Mouse (Mus musculus) regulatory T cell (primary cell): Measurements from ENCODE around the gene Fam189b.

ENCODE experiments used
- in situ Hi-C: fragments of 300-600 bp; cut with MboI, MseI; formaldehyde crosslinking; loops from one replicate; pipeline ENCODE4 v1.15.1; 2025; ENCODE audit warnings: high pct_unique_total_duplicates

Gene Fam189b

GRCm38 (mm10) chr3:89226900-89227299, 44.0 kb downstream of the Fam189b start, which contains the start of gene Mtx1:
Gene Mtx1 (minus strand): TSS chr3:89227088.
- in situ Hi-C loops: no loop called here

GRCm38 (mm10) chr3:89227307-89228179, 44.6 kb downstream of the Fam189b start:
- in situ Hi-C loops: no loop called here

GRCm38 (mm10) chr3:89228180-89228549, 45.2 kb downstream of the Fam189b start:
- in situ Hi-C loops: no loop called here

GRCm38 (mm10) chr3:89228836-89229235, 45.9 kb downstream of the Fam189b start, which contains the start of gene Muc1:
Gene Muc1 (plus strand): TSS chr3:89229057.
- in situ Hi-C loops: no loop called here

GRCm38 (mm10) chr3:89229276-89229675, 46.3 kb downstream of the Fam189b start:
- in situ Hi-C loops: no loop called here

- in situ Hi-C loops: no loop called here
Measured at GRCm38 (mm10) chr3:89230561-89230960, 47.6 kb downstream of the Fam189b start.

GRCm38 (mm10) chr3:89231345-89231744, 48.4 kb downstream of the Fam189b start:
- in situ Hi-C loops: no loop called here

- in situ Hi-C loops: no loop called here
Measured at GRCm38 (mm10) chr3:89231772-89232275, 48.9 kb downstream of the Fam189b start.

GRCm38 (mm10) chr3:89232614-89233013, 49.7 kb downstream of the Fam189b start:
- in situ Hi-C loops: no loop called here

GRCm38 (mm10) chr3:89233562-89234110, 50.7 kb downstream of the Fam189b start:
- in situ Hi-C loops: no loop called here

- in situ Hi-C loops: no loop called here
Measured at GRCm38 (mm10) chr3:89236516-89236915, 53.6 kb downstream of the Fam189b start.

- in situ Hi-C loops: no loop called here
Measured at GRCm38 (mm10) chr3:89237682-89238081, 54.7 kb downstream of the Fam189b start.

- in situ Hi-C loops: no loop called here
Measured at GRCm38 (mm10) chr3:89238494-89238893, 55.6 kb downstream of the Fam189b start.
